Mouse (Mus musculus): ENCODE results near the gene Smim24. TPM values are rescaled to one million over a fixed set of nuclear protein-coding genes. Genes with fewer than 3 reads are reported as not detected.

The Smim24 gene
- total RNA-seq, 2 experiments from 2014 or later: 0.77 to 0.94 TPM

DNA sequence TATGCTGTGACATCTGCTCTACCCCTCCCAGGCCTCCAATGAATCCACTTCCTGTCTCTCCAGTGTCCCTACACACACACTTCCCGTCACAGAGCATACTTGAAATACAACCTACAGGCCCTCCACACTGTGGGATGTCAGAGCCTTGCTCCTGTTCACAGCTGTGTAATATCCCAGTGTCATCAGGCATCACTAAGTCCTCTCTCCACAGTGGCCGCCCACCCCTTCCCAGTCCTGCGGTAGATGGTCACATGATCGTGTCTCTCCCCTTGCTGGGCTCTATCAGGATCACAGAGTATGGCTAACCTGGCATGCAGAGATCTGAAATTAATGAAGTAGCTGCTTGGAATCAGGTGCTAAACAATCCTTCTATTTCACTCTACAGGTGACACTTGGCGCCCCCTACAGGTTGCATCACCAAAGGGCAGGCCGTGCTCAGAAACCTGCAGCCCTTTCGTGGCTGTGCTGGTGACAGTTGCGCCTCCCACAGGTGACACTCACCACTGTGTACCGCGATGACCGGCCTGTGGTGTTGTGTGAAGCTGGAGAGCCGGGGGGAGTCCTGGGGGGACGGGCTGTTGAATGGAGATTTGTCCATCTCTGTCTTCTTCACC lies 12.8 kb downstream of the Smim24 start:
- DNase-seq (ENCODE audit: low spot score in 2 of 2): no peak

DNA sequence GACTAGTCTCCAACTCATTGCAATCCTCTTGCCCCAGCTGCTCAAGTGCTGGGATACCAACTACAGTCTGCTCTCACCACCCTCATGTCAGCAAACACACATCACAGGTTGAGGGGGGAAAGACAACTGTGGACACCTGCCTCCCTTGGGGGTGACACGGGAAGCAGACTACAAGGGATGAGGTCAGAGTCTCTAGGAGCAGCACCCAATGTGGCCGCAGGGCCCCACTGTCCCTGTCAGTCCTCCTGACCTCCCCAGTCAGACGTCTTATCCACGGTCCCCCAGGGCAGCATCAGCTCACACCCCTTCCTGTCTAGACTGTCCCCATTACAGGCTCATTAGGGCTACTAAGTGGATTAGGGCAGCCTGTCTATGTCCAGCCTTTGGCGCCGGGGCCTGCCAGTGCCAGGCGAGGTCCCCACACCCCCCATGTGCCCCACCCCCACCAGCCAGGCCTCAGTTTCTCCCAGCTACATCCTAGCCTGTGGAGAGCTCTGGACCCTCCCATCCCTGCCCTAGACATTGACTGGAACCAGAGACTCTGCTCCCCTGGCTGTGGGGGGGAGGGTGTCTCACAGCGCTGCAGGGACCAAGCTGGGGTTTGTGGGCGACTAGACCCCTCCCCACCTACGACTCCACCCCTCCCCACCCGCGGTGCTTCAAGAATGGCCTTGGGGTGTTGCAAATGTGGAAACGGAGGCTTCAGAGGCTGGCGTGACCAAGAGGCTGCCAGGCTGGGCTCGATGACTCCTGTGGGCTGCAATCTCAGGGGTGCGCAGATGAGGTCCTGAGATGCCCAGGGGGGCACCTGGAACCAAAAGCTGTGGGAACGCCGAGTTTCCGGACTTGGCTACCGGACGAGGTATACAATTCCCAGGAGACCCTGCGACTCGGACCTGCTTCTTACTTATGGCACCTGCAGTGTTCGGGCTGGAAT lies 13.9 kb downstream of the Smim24 start:
- intact Hi-C loops (cut with DNase I): no loop called here
- DNase-seq (ENCODE audit: low spot score in 2 of 2): no peak

More for the DNA sequence above, 12.8 kb downstream of the Smim24 start:
- intact Hi-C loops (cut with DNase I): no loop called here

DNA sequence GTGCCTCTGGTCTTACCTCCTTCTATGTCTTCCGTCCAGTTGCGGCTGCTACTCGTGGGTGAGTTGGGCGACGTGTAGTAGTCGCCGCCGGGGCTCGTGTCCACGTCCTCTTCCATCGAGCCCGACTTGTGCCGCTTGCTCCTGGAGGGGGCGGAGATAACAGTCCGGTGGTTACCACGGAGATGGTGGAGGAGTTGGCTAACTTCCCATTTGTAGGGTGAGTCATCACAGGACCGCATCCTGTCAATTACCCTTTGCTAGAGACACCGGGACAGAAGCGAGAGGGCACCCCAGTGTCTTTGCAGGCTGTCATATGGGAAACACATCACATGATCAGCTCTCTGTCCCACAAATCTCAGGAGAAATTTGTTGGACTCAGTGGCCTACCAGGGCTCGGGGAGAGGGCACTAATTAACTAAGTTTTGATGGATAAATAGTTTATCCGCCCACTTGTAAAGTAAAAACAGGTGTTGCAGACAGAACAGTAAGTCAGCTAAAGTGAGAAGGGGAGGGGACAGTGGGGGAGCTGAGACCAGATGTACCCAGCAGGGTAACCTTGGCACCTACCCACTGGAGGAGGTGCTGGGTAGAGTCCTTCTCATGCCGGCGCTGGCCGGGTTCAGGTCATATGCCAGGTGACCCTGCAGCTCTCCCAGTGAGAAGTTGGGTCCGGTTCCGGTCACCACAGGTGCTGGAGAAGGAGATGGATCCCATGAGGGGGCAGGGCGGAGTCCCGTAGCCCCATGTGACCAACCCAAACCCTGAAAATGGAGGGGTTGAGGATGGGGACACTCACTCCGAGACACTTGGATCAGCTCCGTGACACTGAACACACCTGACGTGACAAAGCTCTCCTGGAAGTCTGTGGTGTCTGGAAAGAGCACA lies 14.9 kb downstream of the Smim24 start:
- intact Hi-C loops (cut with DNase I): no loop called here
- peak; percentile 63 to 74 for DNase-seq (ENCODE audit: low spot score in 2 of 2)

DNA sequence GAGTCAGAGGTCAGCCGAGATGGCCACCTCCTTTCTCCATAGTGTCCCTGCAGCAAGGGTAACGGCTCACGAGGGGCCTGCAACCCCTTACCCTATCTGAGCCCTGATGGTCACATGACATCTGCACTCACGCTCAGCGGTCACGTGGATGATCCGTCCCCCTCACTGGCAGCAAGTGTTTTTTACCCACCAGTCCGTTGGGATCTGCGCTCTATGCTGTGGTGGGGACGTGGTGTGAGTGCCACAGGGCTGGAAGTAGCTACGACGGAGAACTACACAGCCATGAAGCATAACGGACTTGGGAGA lies 15.5 kb downstream of the Smim24 start:
- intact Hi-C loops (cut with DNase I): no loop called here
- DNase-seq (ENCODE audit: low spot score in 2 of 2): no peak

DNA sequence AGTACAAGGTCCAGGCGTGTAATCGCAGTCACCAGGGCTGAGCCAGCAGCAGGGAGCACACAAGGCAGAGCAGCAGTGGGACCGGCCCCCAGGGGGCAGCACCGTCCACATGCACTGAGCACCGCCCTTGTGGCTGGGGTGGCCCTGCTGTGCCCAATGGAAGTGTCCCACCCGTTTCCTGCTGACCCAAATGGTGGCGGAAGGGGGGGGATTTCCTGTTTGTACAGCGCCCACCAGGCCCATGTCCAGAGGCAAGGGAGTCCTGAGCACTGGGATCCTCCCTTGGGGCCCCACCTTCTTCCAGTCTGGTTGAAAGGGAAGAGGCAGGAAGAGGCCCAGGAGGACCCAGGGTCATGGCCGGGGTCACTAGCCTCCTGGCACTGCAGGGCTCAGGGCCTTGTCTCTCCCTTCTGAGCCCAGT lies 16.0 kb downstream of the Smim24 start:
- intact Hi-C loops (cut with DNase I): no loop called here
- DNase-seq (ENCODE audit: low spot score in 2 of 2): peak in 1 of 2 experiments; percentile 54

DNA sequence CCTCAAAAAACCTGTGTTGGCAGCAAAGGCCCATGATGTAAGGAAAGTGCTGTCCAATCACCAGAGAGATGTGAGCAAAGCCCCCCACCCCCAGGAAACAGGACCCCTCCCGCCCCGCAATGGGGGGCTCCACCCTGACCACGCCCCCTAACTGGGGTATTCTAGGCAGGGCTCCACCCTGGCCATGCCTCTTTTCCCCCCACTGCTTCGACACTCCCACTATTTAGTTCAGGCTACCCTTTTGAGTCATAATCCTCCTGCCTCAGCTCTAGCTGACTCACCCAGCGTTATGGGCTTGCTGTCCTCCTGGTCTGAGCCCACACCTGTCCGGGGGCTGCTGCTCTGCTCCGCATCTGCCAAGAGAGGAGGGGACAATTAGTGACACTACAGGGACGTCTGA lies 16.5 kb downstream of the Smim24 start:
- intact Hi-C loops (cut with DNase I): no loop called here
- no peak for DNase-seq (ENCODE audit: low spot score in 2 of 2)

DNA sequence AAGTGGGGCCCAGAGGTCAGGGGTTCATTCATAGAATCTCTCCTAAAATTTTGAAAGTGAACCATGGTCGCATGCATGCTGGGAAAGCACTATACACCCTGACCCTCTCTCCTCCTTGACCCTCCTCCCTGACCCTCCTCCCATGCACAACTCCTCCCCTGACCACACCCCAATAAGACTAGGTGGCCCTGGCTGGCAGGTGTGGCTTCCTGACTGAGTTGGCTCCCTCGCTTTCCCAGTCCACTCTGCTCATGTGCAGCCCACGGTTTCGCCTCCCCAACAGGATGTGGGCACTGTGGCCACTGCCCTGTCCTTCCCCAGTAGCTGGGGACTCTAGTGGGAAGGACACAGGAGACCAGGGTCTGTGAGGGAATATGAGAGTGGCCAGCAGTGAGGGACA lies 17.5 kb downstream of the Smim24 start:
- intact Hi-C loops (cut with DNase I): loop anchor here (2.0 kb wide), 1 partner anchor 24 kb away; no protein-coding TSS in a partner anchor
- DNase-seq (ENCODE audit: low spot score in 2 of 2): no peak

DNA sequence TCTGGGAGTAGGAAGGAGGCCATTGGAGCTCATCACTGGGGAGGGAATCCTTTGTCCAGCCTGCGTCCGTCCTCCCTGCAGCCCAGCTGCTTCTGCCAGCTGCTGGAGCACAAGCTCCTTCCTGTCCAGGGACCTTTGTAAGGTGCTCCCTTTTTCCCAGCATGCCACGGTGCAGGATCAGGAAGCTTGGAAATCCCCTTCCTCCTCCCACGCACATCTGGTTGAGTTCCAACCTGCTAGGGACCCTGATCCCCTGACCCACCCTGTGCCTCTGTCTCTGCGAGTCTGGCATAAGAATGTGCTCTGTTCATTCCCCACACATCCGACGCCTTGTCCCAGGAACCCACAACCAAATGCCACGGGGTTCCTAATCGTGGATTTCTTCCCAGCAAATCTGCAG lies 18.1 kb downstream of the Smim24 start:
- intact Hi-C loops (cut with DNase I): loop anchor here (2.0 kb wide), 1 partner anchor 24 kb away; no protein-coding TSS in a partner anchor
- no peak for DNase-seq (ENCODE audit: low spot score in 2 of 2)

DNA sequence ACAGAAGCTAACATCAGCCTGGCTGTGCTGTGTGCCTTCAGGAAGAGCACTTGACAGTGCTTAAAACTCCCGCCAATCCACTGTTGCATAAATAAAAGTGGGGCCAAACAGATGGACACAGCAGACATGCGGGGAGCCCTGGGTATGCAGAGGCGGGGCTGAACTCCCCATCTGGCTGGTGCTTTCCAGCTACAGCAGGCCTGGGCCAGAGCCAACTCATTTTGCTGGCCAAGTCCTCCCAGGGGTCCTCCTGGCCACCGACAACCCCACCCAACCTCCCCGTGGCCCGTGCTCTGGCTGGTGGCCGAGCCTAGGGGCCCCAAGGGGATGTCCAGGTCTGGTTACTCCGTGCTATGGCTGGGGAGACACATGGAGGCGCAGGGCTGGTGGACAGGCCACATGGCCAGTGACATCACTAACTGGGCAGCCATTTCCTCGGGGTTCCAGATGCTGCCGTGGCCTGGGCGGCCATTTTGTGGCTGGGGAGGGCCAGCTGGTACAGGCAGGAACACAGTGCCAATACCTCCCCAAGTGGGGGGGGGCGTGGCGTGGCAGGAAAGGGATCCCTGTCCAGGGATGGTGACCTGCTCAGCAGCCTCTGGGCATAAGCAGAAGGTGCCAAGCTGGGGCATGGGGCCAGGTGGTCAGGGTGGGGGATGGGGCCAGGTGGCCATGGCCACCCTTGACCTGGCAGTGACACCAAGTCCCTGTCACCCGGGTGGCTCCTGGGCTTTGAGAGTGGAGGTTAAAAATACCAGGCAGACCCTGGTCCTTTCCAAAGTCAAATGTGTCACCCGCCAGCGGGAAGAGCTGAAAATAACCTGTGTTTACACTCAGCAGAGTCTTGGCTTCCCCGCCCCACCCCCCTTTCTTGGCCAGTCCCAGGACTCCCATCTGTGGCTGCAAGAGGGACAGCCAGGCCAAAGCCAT lies 18.9 kb downstream of the Smim24 start:
- peak; percentile 72 to 74 for DNase-seq (ENCODE audit: low spot score in 2 of 2)
- intact Hi-C loops (cut with DNase I): loop anchor here (2.0 kb wide), 1 partner anchor 23 kb away; no protein-coding TSS in a partner anchor

DNA sequence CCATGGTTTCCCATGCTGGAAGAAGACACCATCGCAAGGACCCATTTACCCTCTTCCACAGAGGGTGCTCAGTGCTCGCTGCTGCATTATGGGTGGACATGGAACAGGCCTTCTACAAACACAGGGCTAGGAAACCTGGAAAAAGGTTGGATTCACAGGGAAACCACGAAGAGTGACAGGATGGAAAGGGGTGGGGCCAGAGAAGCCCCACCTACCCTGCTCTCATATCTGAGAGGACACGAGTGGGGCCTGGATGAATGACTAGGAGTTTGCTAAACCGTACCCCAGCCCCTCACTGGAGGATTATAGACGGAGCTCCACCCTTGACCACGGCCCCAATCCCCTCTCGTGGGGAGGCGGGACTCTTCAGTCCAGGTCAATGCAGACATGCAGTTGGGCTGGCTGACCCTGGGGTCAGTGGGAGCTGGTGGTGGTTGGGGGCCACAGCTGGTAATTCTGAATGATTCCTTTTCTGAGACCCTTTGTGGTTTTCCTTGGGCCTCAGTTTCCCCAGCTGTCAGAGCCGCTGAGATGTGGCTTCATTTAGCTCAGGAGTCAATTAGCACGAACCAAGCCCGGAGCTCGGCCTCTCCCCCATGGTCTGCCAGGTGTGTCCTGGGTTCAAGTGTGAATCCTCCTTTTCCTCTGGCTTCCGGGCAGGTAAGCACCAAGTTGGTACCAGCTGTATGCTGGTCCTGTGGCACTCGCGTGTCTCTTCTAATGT lies 19.9 kb downstream of the Smim24 start:
- no peak for DNase-seq (ENCODE audit: low spot score in 2 of 2)
- intact Hi-C loops (cut with DNase I): no loop called here

DNA sequence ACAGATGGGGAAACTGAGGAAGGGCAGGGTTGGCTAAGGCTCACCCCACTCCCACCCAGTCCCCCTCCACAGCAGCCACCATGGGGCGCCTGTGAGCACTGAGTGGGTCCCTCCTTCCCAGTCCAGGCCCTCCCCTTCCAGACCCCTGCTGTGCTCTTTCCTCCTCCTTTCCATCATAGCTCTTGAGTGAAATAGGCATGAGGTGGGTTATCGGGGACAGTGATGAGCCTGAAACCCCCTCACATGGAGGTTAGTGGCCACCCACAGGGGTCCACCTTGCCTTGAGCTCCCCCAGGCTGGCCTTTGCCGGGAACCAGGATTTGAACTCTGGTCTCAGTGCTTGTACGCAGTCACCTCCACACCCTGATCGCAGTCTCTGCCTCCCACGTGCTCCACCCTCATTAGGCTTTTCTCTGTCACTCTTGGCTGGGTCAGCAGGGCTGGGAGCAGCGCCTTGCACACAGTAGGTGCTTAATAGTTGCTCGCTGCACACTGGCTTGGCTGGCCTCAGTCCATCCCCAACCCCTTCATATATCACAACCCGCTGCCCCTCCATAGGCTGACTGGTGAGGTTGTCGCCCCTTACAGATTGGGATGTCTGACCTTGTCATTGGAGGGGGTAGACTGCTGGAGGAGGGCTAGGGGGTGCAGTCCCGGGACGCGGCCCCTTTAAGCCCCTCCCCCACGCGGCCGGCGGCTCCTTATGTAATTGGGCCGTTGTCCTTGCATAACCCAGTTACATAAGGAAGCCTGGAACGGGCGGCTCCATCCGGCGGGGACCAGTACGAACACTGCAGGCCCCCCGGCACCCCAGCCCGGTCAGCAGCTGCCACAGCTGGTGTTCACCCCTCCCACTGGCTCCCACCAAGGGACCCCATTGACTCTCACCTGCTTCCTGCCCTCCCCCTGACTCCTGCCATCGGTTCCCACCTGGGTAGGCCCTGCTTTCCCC lies 20.7 kb downstream of the Smim24 start:
- DNase-seq (ENCODE audit: low spot score in 2 of 2): peak; percentile 79 to 84
- intact Hi-C loops (cut with DNase I): no loop called here

DNA sequence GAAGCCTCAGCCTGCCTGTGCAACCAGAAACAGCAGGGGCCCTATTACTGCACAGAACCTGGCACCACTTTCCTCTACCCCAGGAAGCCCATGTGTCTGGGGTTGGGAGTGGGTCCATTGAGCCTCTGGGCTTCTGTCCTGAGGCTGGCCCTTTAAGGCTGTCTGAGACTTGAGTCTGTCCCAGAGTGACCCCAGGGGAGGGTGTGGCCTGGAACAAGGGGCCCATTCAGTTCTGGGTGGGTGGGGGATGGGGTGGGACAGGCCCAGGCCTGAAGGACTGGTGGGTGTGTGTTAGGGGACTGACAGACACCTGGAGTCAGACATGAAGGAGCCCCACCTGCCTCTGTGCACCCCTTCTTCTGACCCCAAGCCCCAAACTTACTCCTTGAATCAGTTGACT lies 21.8 kb downstream of the Smim24 start:
- no peak for DNase-seq (ENCODE audit: low spot score in 2 of 2)
- intact Hi-C loops (cut with DNase I): no loop called here

DNA sequence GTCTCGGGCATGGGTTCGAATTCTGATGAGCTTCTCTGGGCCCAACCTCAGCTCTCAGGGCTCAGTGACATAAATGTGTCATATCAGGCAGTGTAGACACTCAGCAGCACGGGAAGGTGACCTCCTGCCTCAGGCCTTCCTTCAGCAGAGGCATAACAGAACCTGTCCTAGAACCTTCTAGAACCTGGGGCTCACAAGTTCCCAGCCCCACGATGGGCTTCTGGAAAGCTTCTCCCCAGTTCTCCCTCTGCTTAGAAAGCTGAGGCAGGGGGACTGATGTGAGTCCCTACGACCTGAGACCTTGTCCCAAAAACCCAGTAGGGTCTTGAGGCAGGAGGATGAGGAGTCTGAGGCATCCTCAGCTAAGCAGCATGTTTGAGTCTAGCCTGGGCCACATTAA lies 22.3 kb downstream of the Smim24 start:
- DNase-seq (ENCODE audit: low spot score in 2 of 2): no peak
- intact Hi-C loops (cut with DNase I): no loop called here

DNA sequence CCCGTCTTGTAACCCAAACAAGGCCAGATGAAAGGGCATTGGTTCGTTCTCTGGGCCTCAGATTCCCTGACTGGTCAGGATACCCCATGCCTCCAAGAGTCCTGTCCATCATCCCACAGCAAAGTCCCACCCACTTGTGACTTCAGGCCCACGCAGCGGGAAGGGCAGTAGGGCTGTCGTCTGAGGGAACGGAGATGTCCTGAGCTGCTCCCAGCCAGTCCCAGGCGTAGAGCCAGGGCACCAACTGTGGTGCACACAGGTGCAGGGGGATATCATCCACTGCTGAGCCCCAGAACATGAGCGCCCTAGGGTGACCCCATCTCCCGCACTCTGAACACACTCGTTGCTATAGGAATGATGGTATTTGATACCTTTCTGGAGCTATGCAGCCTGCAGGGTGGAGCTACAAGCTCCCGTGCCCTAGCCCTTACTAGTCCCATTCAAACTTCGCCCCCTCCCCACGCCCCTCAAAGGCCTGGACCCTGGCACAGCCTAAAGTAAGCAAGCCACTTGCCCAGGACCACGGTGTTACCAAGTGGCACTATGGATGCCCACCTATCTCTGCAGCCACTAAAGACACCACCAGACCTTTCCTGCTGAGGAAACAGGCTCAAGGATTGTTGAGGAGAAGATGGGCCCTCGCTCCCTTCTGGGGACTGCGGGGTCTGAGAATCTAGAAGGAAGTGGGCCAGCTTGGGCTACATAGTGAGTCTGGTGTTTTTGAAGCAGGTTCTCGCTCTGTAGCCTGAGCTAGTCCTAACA lies 22.9 kb downstream of the Smim24 start:
- no peak for DNase-seq (ENCODE audit: low spot score in 2 of 2)
- intact Hi-C loops (cut with DNase I): loop anchor here (2.0 kb wide), 1 partner anchor 15 kb away; no protein-coding TSS in a partner anchor

DNA sequence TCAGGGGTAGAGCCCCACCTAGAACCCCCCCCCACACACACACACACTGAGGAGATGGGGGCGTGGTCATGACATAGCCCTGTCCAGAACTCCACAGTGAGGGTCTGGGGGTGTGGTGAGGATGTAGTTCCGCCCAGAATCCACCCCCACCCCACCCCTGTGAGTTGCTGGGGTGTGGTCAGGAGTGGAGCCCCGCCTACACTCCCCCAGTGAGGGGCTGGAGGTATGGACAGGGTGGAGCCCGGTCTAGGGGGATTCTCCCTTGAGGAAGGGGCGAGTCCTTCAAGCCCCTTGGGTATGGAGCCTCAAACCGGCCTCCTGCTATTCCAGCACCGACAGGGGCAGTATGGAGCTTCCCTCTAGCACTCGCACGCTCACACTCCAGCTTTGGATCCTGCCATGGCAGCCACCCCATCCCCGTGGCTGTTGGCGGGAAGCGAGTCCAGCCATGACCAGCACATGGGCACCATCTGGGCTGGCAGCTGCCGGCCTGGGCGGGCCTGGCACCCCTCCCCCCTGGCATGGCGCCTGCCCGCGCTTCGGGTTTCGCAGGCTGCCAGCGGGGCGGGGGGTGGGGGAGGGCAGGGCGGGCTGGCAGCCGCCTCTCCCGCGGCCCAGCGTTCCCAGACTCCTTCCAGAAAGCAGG lies 23.9 kb downstream of the Smim24 start:
- peak; percentile 88 to 91 for DNase-seq (ENCODE audit: low spot score in 2 of 2)
- intact Hi-C loops (cut with DNase I): loop anchor here (2.0 kb wide), 1 partner anchor 14 kb away; no protein-coding TSS in a partner anchor
